Mouse (Mus musculus) kidney, embryonic 16.5 days (tissue): ENCODE results near the gene Cldn3. TPM values are rescaled to one million over a fixed set of nuclear protein-coding genes. Genes with fewer than 3 reads are reported as not detected.
A peak's percentile ranks its signal among the peaks of the same experiment; 100 is the strongest.

Experiments
- ATAC-seq: fragments of 200-750 bp; cut with Nextera tagmentation; 2 replicates; pipeline ENCODE4 v1.8.0; 2017; ENCODE audit warnings: moderate TSS enrichment; ENCODE audit not compliant: low FRiP score, low TSS enrichment
- H3K27ac ChIP-seq: fragments of 300-500 bp; sonication (generic); 2 replicates; pipeline ENCODE4 v1.5.1; 2014; ENCODE audit warnings: low read length
- H3K27me3 ChIP-seq: fragments of 300-500 bp; sonication (generic); 2 replicates; pipeline ENCODE4 v1.6.1; 2014; ENCODE audit warnings: low read length, control low read depth, mixed read lengths; ENCODE audit not compliant: insufficient read depth
- H3K36me3 ChIP-seq: fragments of 300-500 bp; sonication (generic); 2 replicates; pipeline ENCODE4 v1.6.1; 2014; ENCODE audit warnings: low read length, control low read depth, mixed read lengths; ENCODE audit not compliant: insufficient read depth
- H3K4me1 ChIP-seq: fragments of 300-500 bp; sonication (generic); 2 replicates; pipeline ENCODE4 v1.6.1; 2014; ENCODE audit warnings: low read length, control low read depth, mixed read lengths; ENCODE audit not compliant: insufficient read depth
- H3K4me2 ChIP-seq: fragments of 300-500 bp; sonication (generic); replicated peaks from 2 replicates; pipeline ENCODE4 v1.6.1; 2014; ENCODE audit warnings: low read depth, low read length
- H3K4me3 ChIP-seq: fragments of 300-500 bp; sonication (generic); 2 replicates; pipeline ENCODE4 v1.5.1; 2014; ENCODE audit warnings: mild to moderate bottlenecking, low read length
- H3K9ac ChIP-seq: fragments of 300-500 bp; sonication (generic); replicated peaks from 2 replicates; pipeline ENCODE4 v1.6.1; 2014; ENCODE audit warnings: low read length
- H3K9me3 ChIP-seq: fragments of 300-500 bp; sonication (generic); 2 replicates; pipeline ENCODE4 v1.6.1; 2016; ENCODE audit warnings: low read length, control low read depth
- WGBS: fragments of 180-500 bp; shearing (Covaris S2); extraction: QIAGEN DNeasy Blood & Tissue Kit; methylation state at CpG from one replicate; pipeline ENCODE4 v1.1.7; 2014; 5-methylcytosine and 5-hydroxymethylcytosine counted together
- polyA plus RNA-seq: library from polyadenylated mRNA; unstranded; fragments of >200 nt; fragmentation: Nextera tagmentation; extraction: Ambion mirVana; gene quantifications from 2 replicates; pipeline ENCODE4 v1.2.1, GENCODE M21; 2015

Gene Cldn3
- polyA plus RNA-seq, 1 experiment from 2014 or later: 69.2 TPM

- Histone ChIP-seq H3K4me3 (no peak overlapping the region), H3K4me2 (no peak overlapping the region), H3K9ac (no peak overlapping the region), H3K27ac (no peak overlapping the region), H3K36me3 (no peaks in the 10 kb centered on the region), H3K4me1 (no peaks in the 10 kb centered on the region), H3K9me3 (no peaks in the 10 kb centered on the region), H3K27me3 (no peaks in the 10 kb centered on the region)
- WGBS: 81% methylated on average over 14 of the region's 14 CpGs
- ATAC-seq: no peak
Observed at GRCm38 (mm10) chr5:134976577-134977250, 9.3 kb upstream of the Cldn3 start.

DNA sequence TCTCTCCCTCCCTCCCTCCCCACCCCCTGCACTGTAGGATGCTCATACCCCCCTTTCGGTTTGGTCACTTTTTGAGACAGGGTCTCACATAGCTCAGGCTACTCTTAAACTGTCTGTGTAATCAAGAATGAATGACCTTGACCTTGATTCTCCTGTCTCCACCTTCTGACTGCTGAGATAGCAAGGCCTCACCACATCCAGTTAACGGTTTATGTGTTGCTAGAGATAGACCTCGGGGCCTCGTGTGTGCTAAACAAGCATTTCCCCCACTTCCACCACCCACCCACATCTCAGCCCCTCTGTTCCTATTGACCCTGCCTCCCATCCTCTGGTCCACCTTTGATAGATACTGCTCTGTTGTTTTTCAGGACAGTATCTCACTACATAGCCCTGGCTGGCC, 8.2 kb upstream of the Cldn3 start:
- 79% methylated on average over 4 of the region's 4 CpGs for WGBS
- H3K4me2 ChIP-seq: no peak overlapping the region
- H3K4me3 ChIP-seq: no peak overlapping the region
- no peak for ATAC-seq
- H3K27ac ChIP-seq: no peak overlapping the region
- H3K9ac ChIP-seq: no peak overlapping the region
- no peaks in the 10 kb centered on the region for H3K27me3 ChIP-seq
- no peaks in the 10 kb centered on the region for H3K9me3 ChIP-seq
- H3K4me1 ChIP-seq: no peaks in the 10 kb centered on the region
- no peaks in the 10 kb centered on the region for H3K36me3 ChIP-seq

GRCm38 (mm10) chr5:134981149-134981548, 4.9 kb upstream of the Cldn3 start:
- peaks cover 16% of the 10 kb centered on the region for H3K4me1 ChIP-seq
- H3K9ac ChIP-seq: no peak overlapping the region
- H3K36me3 ChIP-seq: no peaks in the 10 kb centered on the region
- no peak overlapping the region for H3K27ac ChIP-seq
- no peak overlapping the region for H3K4me2 ChIP-seq
- no peak for ATAC-seq
- peaks cover 18% of the 10 kb centered on the region for H3K27me3 ChIP-seq
- H3K9me3 ChIP-seq: no peaks in the 10 kb centered on the region
- 64% methylated on average over 10 of the region's 10 CpGs for WGBS
- H3K4me3 ChIP-seq: no peak overlapping the region

DNA sequence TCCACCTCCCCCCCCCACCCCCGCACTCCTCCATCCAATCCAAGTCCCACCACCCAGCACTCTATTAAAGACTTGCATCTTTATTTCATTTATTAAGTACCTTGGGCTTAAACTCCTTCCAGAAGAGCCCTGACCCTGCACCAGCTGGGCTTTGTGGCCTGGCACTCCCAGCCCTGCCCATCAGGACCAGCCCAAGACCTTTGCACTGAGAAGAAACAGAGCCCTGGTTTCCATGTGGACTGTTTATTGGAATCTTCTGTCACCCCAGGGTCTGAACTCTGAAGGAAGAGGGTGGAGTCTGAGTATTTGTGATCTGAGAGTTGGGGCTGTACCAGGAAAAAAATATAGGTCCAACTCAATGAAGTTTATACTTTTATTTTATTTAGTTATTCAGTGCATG, 2.9 kb upstream of the Cldn3 start:
- H3K9me3 ChIP-seq: no peaks in the 10 kb centered on the region
- no peaks in the 10 kb centered on the region for H3K36me3 ChIP-seq
- H3K9ac ChIP-seq: no peak overlapping the region
- no peak overlapping the region for H3K4me3 ChIP-seq
- H3K4me2 ChIP-seq: no peak overlapping the region
- H3K27me3 ChIP-seq: peaks cover 38% of the 10 kb centered on the region
- WGBS: 100% methylated on average over 1 of the region's 1 CpGs
- H3K4me1 ChIP-seq: peaks cover 19% of the 10 kb centered on the region
- H3K27ac ChIP-seq: no peak overlapping the region
- ATAC-seq: no peak

DNA sequence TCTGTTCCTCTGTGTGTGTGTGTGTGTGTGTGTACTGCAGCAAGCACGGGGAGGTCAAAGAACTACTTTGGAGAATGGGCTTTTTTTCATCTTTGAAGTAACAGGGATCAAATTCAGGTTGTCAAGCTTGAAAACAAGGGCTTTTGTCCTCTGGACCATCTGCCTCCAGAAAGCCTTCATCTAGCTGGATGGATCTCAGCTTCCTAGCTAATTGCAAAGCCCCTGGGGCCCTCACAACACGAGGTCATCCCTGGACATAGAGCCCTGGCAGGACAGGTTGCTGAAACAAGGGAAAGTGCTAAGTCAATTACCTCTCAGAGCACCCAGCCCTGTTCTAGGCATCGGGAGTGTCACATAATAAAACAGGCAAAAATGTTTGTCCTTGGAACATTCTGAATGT, 2.2 kb upstream of the Cldn3 start:
- Histone ChIP-seq H3K4me1 (peaks cover 19% of the 10 kb centered on the region), H3K4me2 (no peak overlapping the region), H3K27ac (no peak overlapping the region), H3K4me3 (no peak overlapping the region), H3K27me3 (peaks cover 43% of the 10 kb centered on the region), H3K36me3 (no peaks in the 10 kb centered on the region), H3K9ac (no peak overlapping the region; the same call in 1 of the 2 replicates), H3K9me3 (no peaks in the 10 kb centered on the region)
- 6% methylated on average over 3 of the region's 3 CpGs for WGBS
- no peak for ATAC-seq

GRCm38 (mm10) chr5:134986298-134987268, 569 bp downstream of the Cldn3 start:
- ATAC-seq: peak; percentile 43
- H3K9ac ChIP-seq: peak overlapping the region; percentile 59
- H3K27ac ChIP-seq: peak overlapping the region; percentile 85
- peak overlapping the region; percentile 54 for H3K4me2 ChIP-seq
- H3K9me3 ChIP-seq: no peaks in the 10 kb centered on the region
- H3K4me3 ChIP-seq: peak overlapping the region; percentile 47
- peaks cover 19% of the 10 kb centered on the region for H3K4me1 ChIP-seq
- peaks cover 48% of the 10 kb centered on the region for H3K27me3 ChIP-seq
- no peaks in the 10 kb centered on the region for H3K36me3 ChIP-seq
- 2% methylated on average over 79 of the region's 79 CpGs for WGBS

GRCm38 (mm10) chr5:134989166-134989565, 3.2 kb downstream of the Cldn3 start:
- 29% methylated on average over 11 of the region's 11 CpGs for WGBS
- Histone ChIP-seq H3K9ac (peak overlapping the region; percentile 2; the same call in 1 of the 2 replicates), H3K4me3 (peak overlapping the region; percentile 1; the same call in 1 of the 2 replicates), H3K27me3 (peaks cover 48% of the 10 kb centered on the region), H3K4me1 (peaks cover 15% of the 10 kb centered on the region), H3K27ac (no peak overlapping the region), H3K4me2 (peak overlapping the region; percentile 24), H3K36me3 (no peaks in the 10 kb centered on the region), H3K9me3 (no peaks in the 10 kb centered on the region)
- no peak for ATAC-seq

DNA sequence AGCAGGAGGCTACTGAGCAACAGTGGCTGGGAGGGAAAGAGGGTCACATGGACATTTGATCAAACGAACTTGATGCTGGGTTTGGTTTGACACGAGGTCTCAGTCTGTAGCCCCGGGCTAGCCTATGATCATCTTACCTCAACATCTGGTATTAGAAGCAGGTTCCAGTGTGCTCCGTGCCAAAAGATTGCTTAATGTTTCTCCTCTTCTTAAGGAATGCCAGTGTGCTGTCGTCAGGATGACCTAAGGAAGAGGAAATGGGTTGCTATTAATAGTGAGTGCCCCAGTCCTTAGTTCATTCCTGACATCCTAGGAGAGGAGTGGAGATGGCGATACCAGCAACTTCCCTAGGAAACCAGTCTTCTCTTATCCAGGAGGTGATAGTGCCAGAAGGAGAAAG, 3.7 kb downstream of the Cldn3 start:
- Histone ChIP-seq H3K27ac (no peak overlapping the region), H3K36me3 (no peaks in the 10 kb centered on the region), H3K4me1 (peaks cover 12% of the 10 kb centered on the region), H3K9me3 (no peaks in the 10 kb centered on the region), H3K9ac (no peak overlapping the region), H3K4me3 (no peak overlapping the region), H3K27me3 (peaks cover 44% of the 10 kb centered on the region), H3K4me2 (peak overlapping the region; percentile 24)
- 53% methylated on average over 6 of the region's 6 CpGs for WGBS
- no peak for ATAC-seq

- no peak overlapping the region for H3K4me2 ChIP-seq
- no peak for ATAC-seq
Observed at GRCm38 (mm10) chr5:134992566-134992965, 6.6 kb downstream of the Cldn3 start.

GRCm38 (mm10) chr5:134998359-134998758, 12.3 kb downstream of the Cldn3 start:
- Histone ChIP-seq H3K27me3 (no peaks in the 10 kb centered on the region), H3K9me3 (no peaks in the 10 kb centered on the region), H3K9ac (no peak overlapping the region), H3K4me2 (no peak overlapping the region), H3K4me3 (no peak overlapping the region), H3K27ac (no peak overlapping the region), H3K4me1 (0 out of 2 replicates have a peak, but pooled peaks cover 12% of the 10 kb centered on the region), H3K36me3 (no peaks in the 10 kb centered on the region)
- 69% methylated on average over 6 of the region's 6 CpGs for WGBS
- no peak for ATAC-seq

More at GRCm38 (mm10) chr5:134992566-134992965, 6.6 kb downstream of the Cldn3 start:
- Histone ChIP-seq H3K4me1 (no peaks in the 10 kb centered on the region), H3K36me3 (no peaks in the 10 kb centered on the region), H3K27ac (no peak overlapping the region), H3K9ac (no peak overlapping the region), H3K4me3 (no peak overlapping the region), H3K9me3 (no peaks in the 10 kb centered on the region), H3K27me3 (peaks cover 15% of the 10 kb centered on the region)
- 83% methylated on average over 5 of the region's 5 CpGs for WGBS
